Mouse (Mus musculus) frontal cortex, postnatal 25 days (tissue): ENCODE results near the gene Cavin1.

ENCODE experiments used
- DNase-seq, 2 experiments: peaks; one replicate each; pipeline ENCODE4 v3.0.0; 2022; ENCODE audit warnings: low spot score in 2 of 2

Gene Cavin1

GRCm38 (mm10) chr11:100981236-100981635 is 10.5 kb upstream of the Cavin1 start:
- no peak for DNase-seq

- no peak for DNase-seq
These were observed 9.8 kb upstream of the Cavin1 start for GRCm38 (mm10) chr11:100980438-100980837.

GRCm38 (mm10) chr11:100979887-100980286 is 9.2 kb upstream of the Cavin1 start:
- no peak for DNase-seq

GRCm38 (mm10) chr11:100975241-100975640 is 4.6 kb upstream of the Cavin1 start:
- DNase-seq, result no peak

- no peak for DNase-seq
These were observed 3.8 kb upstream of the Cavin1 start for GRCm38 (mm10) chr11:100974381-100974970.

GRCm38 (mm10) chr11:100973245-100973644 is 2.6 kb upstream of the Cavin1 start:
- DNase-seq, result no peak

- no peak for DNase-seq
These were observed 768 bp upstream of the Cavin1 start for GRCm38 (mm10) chr11:100971455-100971854.

GRCm38 (mm10) chr11:100969744-100970556 is 737 bp downstream of the Cavin1 start:
- no peak for DNase-seq

- DNase-seq, result no peak
These were observed 1.4 kb downstream of the Cavin1 start for GRCm38 (mm10) chr11:100969189-100969743.

GRCm38 (mm10) chr11:100968501-100968900 is 2.2 kb downstream of the Cavin1 start:
- no peak for DNase-seq

GRCm38 (mm10) chr11:100967881-100968420 is 2.7 kb downstream of the Cavin1 start:
- no peak for DNase-seq

GRCm38 (mm10) chr11:100967376-100967775 is 3.3 kb downstream of the Cavin1 start:
- DNase-seq, result no peak

- DNase-seq, result no peak
These were observed 4.9 kb downstream of the Cavin1 start for GRCm38 (mm10) chr11:100965760-100966159.

GRCm38 (mm10) chr11:100964901-100965542 is 5.7 kb downstream of the Cavin1 start:
- no peak for DNase-seq

- DNase-seq, result no peak
These were observed 6.5 kb downstream of the Cavin1 start for GRCm38 (mm10) chr11:100964180-100964579.

- no peak for DNase-seq
These were observed 7.0 kb downstream of the Cavin1 start for GRCm38 (mm10) chr11:100963647-100964046.

- no peak for DNase-seq
These were observed 8.2 kb downstream of the Cavin1 start for GRCm38 (mm10) chr11:100962371-100962911.

- no peak for DNase-seq
These were observed 10.1 kb downstream of the Cavin1 start for GRCm38 (mm10) chr11:100960540-100960939.

- no peak for DNase-seq
These were observed 10.9 kb downstream of the Cavin1 start for GRCm38 (mm10) chr11:100959826-100960225.

GRCm38 (mm10) chr11:100959464-100959810 is 11.2 kb downstream of the Cavin1 start:
- peak; percentile 37 to 53 for DNase-seq

GRCm38 (mm10) chr11:100958613-100959463 is 11.8 kb downstream of the Cavin1 start:
- no peak for DNase-seq
